ENCODE assay signal across 11 mouse cellular contexts in genomic region chr13:84345114-84345513, GRCm38 (mm10).
DNase-seq lines count a peak whose midpoint lies in the region; ATAC-seq and TF ChIP-seq lines count a peak whose summit lies in the region.
"Had no signal": no experiment of that assay in that cellular context is flagged by ENCODE, and none has a peak within 500 bp of the region (broad histone marks: within the 10 kb centered on the region; RNA-seq: fewer than 3 reads in every experiment).

No protein-coding gene starts in this region.

- no peaks in the 10 kb centered on the region for H3K36me3 ChIP-seq in kidney, adult 2 months (ENCODE audit: control insufficient read depth, insufficient read depth, low read length)
- no peaks in the 10 kb centered on the region for H3K36me3 ChIP-seq in embryonic facial prominence, embryonic 11.5 days (replicated peaks; ENCODE audit: control insufficient read depth, insufficient read depth, low read depth, low read length)

- intact Hi-C loops in left cerebral cortex, postnatal 10 days (cut with DNase I) = loop anchor here (1.0 to 5.0 kb wide), 5 partner anchors 267 to 683 kb away; no protein-coding TSS in a partner anchor

- 18% methylated on average over 8 of the region's 8 CpGs for WGBS in kidney, adult 2 months
- WGBS in embryonic facial prominence, embryonic 11.5 days = under 1% methylated on average over 8 of the region's 8 CpGs

- no peaks in the 10 kb centered on the region for H3K9me3 ChIP-seq in embryonic facial prominence, embryonic 11.5 days (replicated peaks; ENCODE audit: control insufficient read depth, low read length)

- no peak overlapping the region for H3K4me2 ChIP-seq in embryonic facial prominence, embryonic 11.5 days (ENCODE audit: low read depth, low read length)

- DNase-seq in kidney, postnatal 10 days = peak; percentile 8
- no peak for DNase-seq in kidney, adult 2 months
- DNase-seq in embryonic facial prominence, embryonic 11.5 days (ENCODE audit: low spot score) = peak; percentile 40
- peak; percentile 28 to 31 for DNase-seq in left cerebral cortex, postnatal 10 days (ENCODE audit: extremely low spot score in 1 of 2, low spot score in 2 of 2)
- peak; percentile 34 for DNase-seq in retina, embryonic 14.5 days (ENCODE audit: low spot score)
- DNase-seq in adipocyte (ENCODE audit: low spot score) = no peak
- DNase-seq in c-Kit-positive CD71-positive TER-119-positive erythroid progenitor cells, embryonic 14.5 days (ENCODE audit: low spot score) = no peak
- DNase-seq: kidney, adult 11 months; lung, adult 2 months had no signal

- TF ChIP-seq POLR2A in kidney, adult 2 months (IDR thresholded peaks at IDR 0.05; ENCODE audit: low read depth, low read length) = no peak

- H3K27me3 ChIP-seq in kidney, adult 2 months (replicated peaks; ENCODE audit: control insufficient read depth, insufficient read depth, low read length) = no peaks in the 10 kb centered on the region; the same call in 1 of the 2 replicates
- H3K27me3 ChIP-seq in embryonic facial prominence, embryonic 11.5 days (ENCODE audit: control insufficient read depth, insufficient read depth, low read length) = peaks cover 23% of the 10 kb centered on the region

- TF ChIP-seq CTCF in kidney, adult 2 months (conservative IDR thresholded peaks at IDR 0.05; ENCODE audit: insufficient read depth, insufficient read length, low read depth, low read length) = no peak

- no peak for ATAC-seq in embryonic facial prominence, embryonic 11.5 days (replicated peaks; ENCODE audit: insufficient number of reproducible peaks, low FRiP score, low TSS enrichment, low read depth)
- ATAC-seq in granulocyte monocyte progenitor cell, adult 5-6 weeks (replicated peaks; ENCODE audit: poor library complexity, severe bottlenecking) = no peak
- ATAC-seq: activated CD4-positive, CD25-positive, alpha-beta regulatory T cell, adult 4 months had no signal

- H3K27ac ChIP-seq in kidney, adult 2 months (ENCODE audit: insufficient read depth, low read depth, low read length) = no peak overlapping the region
- no peak overlapping the region for H3K27ac ChIP-seq in embryonic facial prominence, embryonic 11.5 days (replicated peaks; ENCODE audit: low read depth, low read length)

- H3K4me3 ChIP-seq in kidney, adult 2 months (ENCODE audit: insufficient read depth, low read depth, low read length) = no peak overlapping the region
- no peak overlapping the region for H3K4me3 ChIP-seq in embryonic facial prominence, embryonic 11.5 days (ENCODE audit: low read depth, low read length)

- no peak overlapping the region for H3K9ac ChIP-seq in embryonic facial prominence, embryonic 11.5 days (replicated peaks; ENCODE audit: low read length)

- no peaks in the 10 kb centered on the region for H3K4me1 ChIP-seq in kidney, adult 2 months (ENCODE audit: control insufficient read depth, insufficient read depth, low read length)
- no peaks in the 10 kb centered on the region; the same call in none of the 2 replicates for H3K4me1 ChIP-seq in embryonic facial prominence, embryonic 11.5 days (ENCODE audit: control insufficient read depth, insufficient read depth, low read length)

Comparison
In these comparisons a context has a peak if more than half of its experiments do, and no peak if none do; other contexts are left out.
1. DNase-seq: peak in kidney, postnatal 10 days (single experiment), embryonic facial prominence, embryonic 11.5 days (single experiment), left cerebral cortex, postnatal 10 days (2 of 2) and retina, embryonic 14.5 days (single experiment); none in kidney, adult 2 months (single experiment), adipocyte (single experiment) and c-Kit-positive CD71-positive TER-119-positive erythroid progenitor cells, embryonic 14.5 days (single experiment).